Mouse (Mus musculus) heart, embryonic 13.5 days (tissue): ENCODE results near the gene Adgrd1. TPM values are rescaled to one million over a fixed set of nuclear protein-coding genes. Genes with fewer than 3 reads are reported as not detected.
"Not testable (repeated sequence)": the region's sequence is repeated elsewhere in the genome, so short reads cannot be mapped to it uniquely, and the experiment has no call there.

Experiments used
- ATAC-seq: fragments of 200-750 bp; cut with Nextera tagmentation; 2 replicates; pipeline ENCODE4 v1.8.0; 2017; ENCODE audit warnings: moderate TSS enrichment; ENCODE audit not compliant: insufficient number of reproducible peaks, low FRiP score, low TSS enrichment; ENCODE audit errors: extremely low read depth
- H3K27ac ChIP-seq: fragments of 300-500 bp; sonication (generic); replicated peaks from 2 replicates; pipeline ENCODE4 v1.5.1; 2015; ENCODE audit warnings: moderate library complexity, mild to moderate bottlenecking, inconsistent platforms
- H3K27me3 ChIP-seq: fragments of 300-500 bp; sonication (generic); replicated peaks from 2 replicates; pipeline ENCODE4 v1.6.1; 2015; ENCODE audit warnings: mild to moderate bottlenecking, inconsistent platforms
- H3K36me3 ChIP-seq: fragments of 300-500 bp; sonication (generic); 2 replicates; pipeline ENCODE4 v1.6.1; 2015; ENCODE audit warnings: mild to moderate bottlenecking, inconsistent platforms
- H3K4me1 ChIP-seq: fragments of 300-500 bp; sonication (generic); 2 replicates; pipeline ENCODE4 v1.6.1; 2015; ENCODE audit warnings: inconsistent platforms
- H3K4me2 ChIP-seq: fragments of 300-500 bp; sonication (generic); 2 replicates; pipeline ENCODE4 v1.6.1; 2015; ENCODE audit warnings: inconsistent platforms, mild to moderate bottlenecking, moderate library complexity
- H3K4me3 ChIP-seq: fragments of 300-500 bp; sonication (generic); 2 replicates; pipeline ENCODE4 v1.5.1; 2015; ENCODE audit warnings: moderate library complexity, mild to moderate bottlenecking, inconsistent platforms
- H3K9ac ChIP-seq: fragments of 300-500 bp; sonication (generic); 2 replicates; pipeline ENCODE4 v1.6.1; 2015; ENCODE audit warnings: inconsistent platforms, mild to moderate bottlenecking, moderate library complexity
- H3K9me3 ChIP-seq: fragments of 300-500 bp; sonication (generic); 2 replicates; pipeline ENCODE4 v1.6.1; 2016; ENCODE audit warnings: inconsistent platforms
- WGBS: fragments of 180-500 bp; shearing (Covaris S2); methylation state at CpG from one replicate; pipeline ENCODE4 v1.1.7; 2015; ENCODE audit warnings: mixed read lengths; 5-methylcytosine and 5-hydroxymethylcytosine counted together
- polyA plus RNA-seq: library from polyadenylated mRNA; unstranded; fragments of >200 nt; fragmentation: Nextera tagmentation; extraction: Ambion mirVana; gene quantifications from 2 replicates; pipeline ENCODE4 v1.2.1, GENCODE M21; 2015

Adgrd1 gene
- polyA plus RNA-seq, 1 experiment from 2014 or later, result 0.87 TPM

DNA sequence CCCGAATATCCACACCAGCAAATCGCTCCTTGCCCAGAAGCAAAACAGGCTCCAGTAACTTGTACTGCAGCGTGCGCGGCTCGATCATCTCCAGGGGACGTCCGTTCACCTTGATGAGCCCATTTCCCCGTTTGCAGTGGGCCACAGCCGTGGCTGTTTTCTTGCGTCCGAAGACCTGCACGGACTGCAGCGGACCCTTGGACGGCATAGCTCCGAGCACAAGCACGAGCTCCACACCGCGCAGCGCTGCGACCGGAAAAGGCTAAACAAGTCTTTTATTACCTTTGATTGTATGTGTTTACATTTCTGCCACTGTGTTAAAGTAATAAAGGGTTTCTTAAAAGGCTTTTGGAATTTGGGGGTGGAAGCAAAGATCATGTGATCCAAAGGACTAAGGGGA is 31.8 kb downstream of the Adgrd1 start:
- not testable (repeated sequence) for H3K4me3 ChIP-seq, H3K27ac ChIP-seq, ATAC-seq, H3K4me1 ChIP-seq, H3K4me2 ChIP-seq, H3K9ac ChIP-seq, H3K36me3 ChIP-seq, H3K27me3 ChIP-seq
- WGBS, result 91% methylated on average over 22 of the region's 22 CpGs
- H3K9me3 ChIP-seq, result peaks cover 11% of the 10 kb centered on the region; the same call in 1 of the 2 replicates

- Histone ChIP-seq H3K9me3 (peaks cover 11% of the 10 kb centered on the region; the same call in 1 of the 2 replicates), H3K4me3 (no peak overlapping the region), H3K36me3 (no peaks in the 10 kb centered on the region), H3K9ac (no peak overlapping the region), H3K27ac (no peak overlapping the region), H3K27me3 (no peaks in the 10 kb centered on the region), H3K4me2 (no peak overlapping the region), H3K4me1 (no peaks in the 10 kb centered on the region)
- ATAC-seq, result no peak
- 82% methylated on average over 8 of the region's 8 CpGs for WGBS
Observed at GRCm38 (mm10) chr5:129130301-129130700, 33.8 kb downstream of the Adgrd1 start.

DNA sequence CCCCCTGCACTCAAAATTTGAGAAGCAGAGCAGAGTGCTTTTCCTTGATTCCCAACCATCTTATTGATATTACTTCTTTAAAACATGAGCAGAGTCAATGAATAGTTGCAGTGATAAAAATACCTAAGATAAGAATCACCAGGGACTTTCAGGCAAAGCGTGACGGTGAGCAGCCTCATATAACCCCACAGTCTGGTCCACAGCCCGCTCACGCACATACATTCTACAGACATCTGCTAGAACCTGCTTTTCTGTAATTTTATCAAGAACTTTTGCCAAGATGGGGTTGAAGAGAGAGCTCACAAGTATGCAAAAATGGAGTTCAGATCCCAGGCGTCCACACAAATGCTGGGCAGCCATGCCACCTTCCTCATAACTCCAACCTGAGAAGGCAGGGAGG is 40.9 kb downstream of the Adgrd1 start:
- Histone ChIP-seq H3K36me3 (no peaks in the 10 kb centered on the region), H3K4me3 (no peak overlapping the region), H3K27ac (no peak overlapping the region), H3K4me1 (no peaks in the 10 kb centered on the region), H3K27me3 (0 out of 2 replicates have a peak, but pooled peaks cover 9% of the 10 kb centered on the region), H3K4me2 (no peak overlapping the region), H3K9me3 (no peaks in the 10 kb centered on the region), H3K9ac (no peak overlapping the region)
- ATAC-seq, result no peak
- 76% methylated on average over 5 of the region's 5 CpGs for WGBS

DNA sequence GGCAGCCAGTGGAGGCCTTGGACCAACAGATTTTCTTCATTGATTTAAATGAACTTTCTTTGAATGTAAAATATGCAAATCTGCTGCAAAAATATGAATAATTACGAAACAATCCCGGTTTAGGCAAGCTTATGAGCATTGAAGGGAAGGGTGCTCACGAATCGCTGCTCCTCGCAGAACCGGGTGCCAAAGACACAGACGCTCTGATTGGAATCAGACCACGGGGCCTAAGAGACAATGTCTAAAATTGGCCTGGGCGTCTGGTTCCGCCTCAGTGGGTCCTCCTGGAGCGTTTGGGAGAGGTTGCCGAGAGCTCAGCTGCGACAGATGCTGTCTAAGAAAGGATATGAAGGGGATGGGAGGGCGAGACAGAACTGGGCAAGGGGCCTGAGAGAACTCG is 42.0 kb downstream of the Adgrd1 start:
- 0 out of 2 replicates have a peak, but pooled peaks cover 9% of the 10 kb centered on the region for H3K27me3 ChIP-seq
- ATAC-seq, result no peak
- H3K27ac ChIP-seq, result no peak overlapping the region
- no peaks in the 10 kb centered on the region for H3K9me3 ChIP-seq
- no peak overlapping the region for H3K4me3 ChIP-seq
- 70% methylated on average over 15 of the region's 15 CpGs for WGBS
- no peaks in the 10 kb centered on the region for H3K36me3 ChIP-seq
- no peaks in the 10 kb centered on the region for H3K4me1 ChIP-seq
- H3K4me2 ChIP-seq, result no peak overlapping the region
- no peak overlapping the region for H3K9ac ChIP-seq

- Histone ChIP-seq H3K4me2 (no peak overlapping the region), H3K27ac (no peak overlapping the region), H3K9me3 (no peaks in the 10 kb centered on the region), H3K4me3 (no peak overlapping the region), H3K36me3 (no peaks in the 10 kb centered on the region), H3K4me1 (peaks cover 27% of the 10 kb centered on the region), H3K9ac (no peak overlapping the region), H3K27me3 (0 out of 2 replicates have a peak, but pooled peaks cover 9% of the 10 kb centered on the region)
- WGBS, result 54% methylated on average over 5 of the region's 5 CpGs
- ATAC-seq, result no peak
Observed at GRCm38 (mm10) chr5:129142801-129143200, 46.3 kb downstream of the Adgrd1 start.

DNA sequence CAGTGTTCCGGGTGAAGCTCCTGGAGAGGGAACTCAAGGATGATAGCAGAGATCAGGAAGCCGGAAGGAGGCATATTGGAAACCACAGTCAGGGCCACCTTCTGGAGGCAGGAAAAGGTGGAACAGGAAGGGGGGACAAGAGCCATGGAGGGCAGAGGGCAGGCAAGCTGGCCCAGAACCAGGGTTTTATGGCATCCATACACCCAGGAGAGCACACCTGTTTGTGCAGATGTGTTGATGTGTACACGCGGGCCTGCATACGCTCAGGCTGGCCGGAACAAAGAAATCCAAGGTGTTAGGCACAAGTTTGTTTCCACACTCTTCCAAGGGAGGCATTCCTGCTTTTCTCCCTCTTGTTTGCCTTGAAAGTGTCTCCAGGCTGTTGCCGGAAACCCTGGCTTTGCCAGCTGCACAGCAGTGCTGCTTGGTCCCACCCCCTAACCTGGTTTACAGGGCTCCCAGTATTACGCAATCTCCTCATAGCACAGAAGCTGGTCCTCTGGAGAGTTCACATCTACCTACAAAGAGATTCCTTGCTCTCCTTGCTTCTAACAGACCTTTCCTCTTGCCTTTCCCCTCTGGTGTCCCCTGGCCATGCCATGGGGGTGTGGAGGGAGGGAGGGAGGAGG is 48.9 kb downstream of the Adgrd1 start:
- peak overlapping the region; percentile 68; the same call in 1 of the 2 replicates for H3K27ac ChIP-seq
- no peak for ATAC-seq
- WGBS, result 71% methylated on average over 8 of the region's 8 CpGs

GRCm38 (mm10) chr5:129146892-129147509 is 50.5 kb downstream of the Adgrd1 start:
- Histone ChIP-seq H3K27me3 (0 out of 2 replicates have a peak, but pooled peaks cover 3% of the 10 kb centered on the region), H3K4me1 (peaks cover 29% of the 10 kb centered on the region), H3K9me3 (no peaks in the 10 kb centered on the region), H3K4me2 (peak overlapping the region; percentile 30), H3K36me3 (no peaks in the 10 kb centered on the region), H3K9ac (0 out of 2 replicates have a peak overlapping the region, but pooled peaks have one; percentile 5), H3K4me3 (no peak overlapping the region), H3K27ac (peak overlapping the region; percentile 68)
- 42% methylated on average over 12 of the region's 12 CpGs for WGBS
- no peak for ATAC-seq

More for the DNA sequence above, 48.9 kb downstream of the Adgrd1 start:
- no peak overlapping the region for H3K9ac ChIP-seq
- peaks cover 29% of the 10 kb centered on the region for H3K4me1 ChIP-seq
- no peaks in the 10 kb centered on the region for H3K9me3 ChIP-seq
- no peak overlapping the region for H3K4me3 ChIP-seq
- no peak overlapping the region for H3K4me2 ChIP-seq
- no peaks in the 10 kb centered on the region for H3K36me3 ChIP-seq
- H3K27me3 ChIP-seq, result 0 out of 2 replicates have a peak, but pooled peaks cover 2% of the 10 kb centered on the region

DNA sequence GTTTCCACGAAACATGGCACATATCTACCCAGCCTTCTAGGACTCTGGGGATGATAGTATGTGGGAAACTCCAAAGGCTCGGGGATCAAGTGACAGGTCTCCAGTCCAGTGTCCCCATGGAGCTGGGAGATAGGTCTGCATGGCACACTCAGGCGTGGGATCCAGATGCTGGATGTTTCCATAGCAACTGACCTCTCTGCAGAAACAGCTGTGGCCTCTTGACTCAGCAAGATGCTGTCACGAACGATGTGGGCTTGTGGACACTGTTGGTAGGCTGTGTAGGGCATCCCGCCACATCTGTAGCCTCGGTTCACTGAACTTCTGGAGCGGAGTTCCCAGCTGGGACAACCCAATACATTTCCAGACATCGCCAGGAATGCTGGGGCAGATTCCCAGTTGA is 51.9 kb downstream of the Adgrd1 start:
- Histone ChIP-seq H3K9ac (no peak overlapping the region), H3K4me2 (no peak overlapping the region), H3K4me1 (peaks cover 29% of the 10 kb centered on the region), H3K27ac (no peak overlapping the region), H3K9me3 (no peaks in the 10 kb centered on the region), H3K36me3 (no peaks in the 10 kb centered on the region), H3K4me3 (no peak overlapping the region), H3K27me3 (0 out of 2 replicates have a peak, but pooled peaks cover 3% of the 10 kb centered on the region)
- ATAC-seq, result no peak
- WGBS, result 75% methylated on average over 9 of the region's 9 CpGs

GRCm38 (mm10) chr5:129155023-129155901 is 58.7 kb downstream of the Adgrd1 start:
- H3K9me3 ChIP-seq, result no peaks in the 10 kb centered on the region
- H3K27me3 ChIP-seq, result peaks cover 8% of the 10 kb centered on the region
- no peaks in the 10 kb centered on the region for H3K36me3 ChIP-seq
- WGBS, result 67% methylated on average over 14 of the region's 14 CpGs
- no peak overlapping the region for H3K4me3 ChIP-seq
- H3K4me2 ChIP-seq, result no peak overlapping the region
- no peak overlapping the region for H3K27ac ChIP-seq
- ATAC-seq, result no peak
- no peaks in the 10 kb centered on the region; the same call in 1 of the 2 replicates for H3K4me1 ChIP-seq
- no peak overlapping the region for H3K9ac ChIP-seq

DNA sequence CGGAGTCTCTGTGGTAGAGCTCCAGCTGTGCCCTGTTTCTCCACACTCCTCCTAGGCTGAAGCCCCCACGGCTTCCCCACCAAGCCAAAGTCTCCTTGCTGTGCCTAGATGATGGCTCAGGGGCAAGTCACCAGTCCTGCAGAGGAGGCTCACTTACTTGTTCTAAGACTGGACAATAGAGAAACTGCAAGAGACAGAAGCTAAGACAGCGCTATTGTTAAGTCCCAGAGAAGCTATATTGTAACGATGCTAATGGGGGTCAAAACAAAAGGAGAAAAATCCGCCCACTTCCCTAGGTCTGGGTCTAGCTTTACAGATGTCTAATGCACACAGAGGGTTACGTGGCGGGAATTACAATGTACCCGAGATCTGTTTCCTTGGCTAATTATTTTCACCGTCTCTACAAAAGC is 59.4 kb downstream of the Adgrd1 start:
- H3K4me2 ChIP-seq, result no peak overlapping the region
- no peak for ATAC-seq
- H3K4me1 ChIP-seq, result no peaks in the 10 kb centered on the region
- no peak overlapping the region for H3K4me3 ChIP-seq
- no peak overlapping the region for H3K9ac ChIP-seq
- H3K27ac ChIP-seq, result no peak overlapping the region
- no peaks in the 10 kb centered on the region for H3K9me3 ChIP-seq
- H3K27me3 ChIP-seq, result peaks cover 6% of the 10 kb centered on the region
- 52% methylated on average over 9 of the region's 9 CpGs for WGBS
- no peaks in the 10 kb centered on the region for H3K36me3 ChIP-seq

- peaks cover 3% of the 10 kb centered on the region; the same call in 1 of the 2 replicates for H3K27me3 ChIP-seq
- H3K27ac ChIP-seq, result no peak overlapping the region
- H3K9me3 ChIP-seq, result no peaks in the 10 kb centered on the region
- H3K36me3 ChIP-seq, result no peaks in the 10 kb centered on the region
- WGBS, result 77% methylated on average over 11 of the region's 11 CpGs
- ATAC-seq, result no peak
- H3K4me1 ChIP-seq, result peaks cover 20% of the 10 kb centered on the region
- no peak overlapping the region for H3K4me2 ChIP-seq
- no peak overlapping the region for H3K9ac ChIP-seq
- no peak overlapping the region for H3K4me3 ChIP-seq
Observed at GRCm38 (mm10) chr5:129161372-129162051, 65.0 kb downstream of the Adgrd1 start.
